Mouse (Mus musculus) right cerebral cortex, postnatal 4 days (tissue): ENCODE measurements at regions not wholly inside any gene's neighbourhood (a gene's known extent, or its start where the extent isn't known, plus 50 kb on each side); places are given as distances from the start of the nearest gene placed in this dataset.
A peak's percentile ranks its signal among the peaks of the same experiment; 100 is the strongest.

Source experiments
- DNase-seq: peaks from one replicate; pipeline ENCODE4 v3.0.0-alpha.2; 2022

DNA sequence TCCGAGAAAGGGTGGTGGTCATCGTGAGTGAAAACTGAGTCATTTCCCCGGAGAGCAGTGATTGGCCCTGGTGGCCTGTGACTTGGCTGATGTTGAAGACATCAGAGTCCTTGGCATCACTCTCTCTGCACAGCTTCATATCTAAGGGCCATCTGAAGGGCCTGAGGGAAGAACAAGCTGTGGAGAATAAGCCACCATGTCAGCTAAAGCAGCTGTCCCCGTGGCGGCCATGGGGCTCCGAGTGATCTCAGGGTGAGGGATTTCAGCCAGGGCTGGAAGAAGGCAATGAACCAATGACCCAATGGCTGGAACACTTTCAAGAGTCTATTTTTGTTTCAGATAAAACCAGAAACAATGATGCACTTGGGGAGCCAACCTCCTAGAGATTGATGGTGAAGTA, 62.2 kb downstream of the Ttc32 start:
- DNase-seq = no peak

DNA sequence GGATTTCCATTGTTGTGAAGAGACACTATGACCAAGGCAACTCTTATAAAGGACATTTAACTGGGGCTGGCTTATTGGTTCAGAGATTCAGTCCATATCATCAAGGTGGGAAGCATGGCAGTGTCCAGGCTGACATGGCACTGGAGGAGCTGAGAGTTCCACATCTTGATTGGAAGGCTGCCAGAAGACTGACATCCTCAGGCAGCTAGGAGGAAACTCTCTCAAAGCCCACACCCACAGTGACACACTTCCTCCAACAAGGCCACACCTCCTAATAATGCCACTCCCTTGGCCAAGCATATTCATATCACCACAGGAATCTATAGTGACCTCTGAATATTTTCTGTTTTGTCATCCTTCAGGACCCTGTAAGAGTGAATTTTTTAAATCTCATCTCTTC, 65.3 kb downstream of the Ttc32 start:
- no peak for DNase-seq

DNA sequence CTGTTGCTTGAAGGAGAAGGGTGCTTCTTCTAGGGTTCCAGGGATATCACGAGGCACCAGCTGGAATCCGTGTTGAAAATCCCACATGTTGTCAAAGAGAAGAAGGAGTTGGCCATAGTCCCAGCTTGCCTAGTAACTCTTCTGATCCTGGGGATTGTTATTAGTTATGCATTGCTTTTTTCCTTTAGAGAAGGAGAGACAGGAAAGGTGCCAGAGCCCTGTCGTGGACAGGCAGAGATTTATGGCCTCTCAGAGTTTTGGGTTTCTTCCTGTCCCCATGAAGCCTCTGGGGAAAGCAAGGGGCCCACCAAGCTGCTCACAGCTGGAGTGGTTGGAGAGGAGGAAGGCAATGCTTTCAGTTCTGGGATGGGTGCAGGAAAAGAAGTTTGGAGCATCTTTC, 76.6 kb downstream of the Ttc32 start:
- no peak for DNase-seq

DNA sequence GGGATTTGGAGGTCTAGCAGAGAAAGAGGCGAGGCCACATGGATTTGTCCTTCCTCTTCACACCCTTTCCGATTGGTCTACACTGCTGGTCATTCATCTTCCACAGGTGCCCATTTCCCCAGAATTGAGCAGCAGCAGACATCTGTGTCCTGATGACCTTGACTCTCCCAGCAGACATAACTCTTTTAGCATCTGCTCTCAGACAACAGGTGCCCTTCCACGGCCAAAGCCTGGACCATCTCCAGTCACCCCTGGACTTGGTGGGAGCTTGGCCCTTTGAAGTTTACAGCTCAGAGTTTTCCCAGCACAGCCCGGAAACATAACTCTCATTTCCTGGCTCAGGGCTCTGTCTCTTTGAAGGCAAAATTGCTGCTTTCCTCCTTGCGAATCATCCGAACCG, 80.0 kb downstream of the Ttc32 start:
- no peak for DNase-seq

DNA sequence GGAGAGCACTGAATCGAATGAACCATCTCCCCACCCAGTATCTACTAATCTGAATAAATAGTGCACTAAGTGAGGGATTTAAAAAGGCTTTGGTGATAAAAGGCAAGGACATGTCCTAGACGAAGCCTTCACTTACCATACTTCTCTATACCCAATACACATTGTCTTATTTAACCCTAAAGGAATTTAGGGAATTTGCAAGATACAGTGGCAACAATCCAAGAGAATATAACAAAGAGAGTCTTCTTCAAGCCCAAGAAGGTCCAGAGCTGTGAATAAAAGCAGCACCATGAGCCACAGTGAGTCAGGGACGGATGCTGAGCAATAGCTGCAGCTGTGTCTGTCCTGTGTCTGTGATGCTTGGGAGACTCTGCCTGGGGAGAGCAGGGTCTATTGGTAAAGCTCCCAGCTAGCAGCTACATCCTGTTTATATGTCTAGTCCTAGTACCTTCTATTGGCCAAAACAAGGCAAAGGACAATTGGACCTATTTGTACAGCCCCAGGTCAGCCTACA, 82.4 kb downstream of the Ttc32 start:
- DNase-seq = no peak

DNA sequence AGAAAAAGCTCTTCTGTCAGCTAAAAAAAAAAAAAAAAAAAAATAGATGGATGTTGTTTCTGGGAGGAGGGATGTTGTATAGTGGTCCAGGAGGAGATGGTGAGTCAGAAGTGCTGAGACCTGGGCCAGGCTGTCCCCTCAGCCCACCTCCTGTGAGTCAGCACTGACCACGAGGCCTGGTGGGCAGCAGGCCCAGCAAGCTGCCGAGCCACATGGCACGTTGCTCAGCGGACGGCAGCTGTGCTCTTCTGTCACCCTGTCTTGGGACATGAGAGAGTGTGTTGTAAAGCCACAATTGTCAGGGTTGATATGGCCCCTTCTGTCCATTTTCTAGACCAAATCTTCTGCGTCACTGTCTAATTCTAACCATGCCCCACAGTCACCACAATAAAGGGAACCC, 83.9 kb downstream of the Ttc32 start:
- no peak for DNase-seq

DNA sequence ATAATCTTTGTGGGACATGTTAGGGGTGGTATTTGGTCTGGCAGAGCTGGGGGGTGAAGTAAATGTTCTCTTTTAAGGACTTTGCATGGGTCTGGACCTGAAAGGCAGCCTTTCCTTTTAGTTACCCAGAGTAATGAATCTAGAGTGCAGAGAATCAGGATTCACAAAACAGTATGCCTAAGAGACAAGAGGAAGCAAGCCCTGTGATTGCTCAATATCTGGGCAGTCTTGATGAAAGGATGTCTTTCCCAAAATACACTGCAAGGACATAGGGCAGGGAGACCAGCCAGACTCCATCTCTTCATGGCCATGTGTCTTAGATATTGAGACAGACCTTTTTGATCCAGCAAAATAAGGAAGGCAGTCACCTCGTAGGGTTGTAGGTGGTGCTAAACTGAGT, 84.3 kb downstream of the Ttc32 start:
- DNase-seq = no peak

DNA sequence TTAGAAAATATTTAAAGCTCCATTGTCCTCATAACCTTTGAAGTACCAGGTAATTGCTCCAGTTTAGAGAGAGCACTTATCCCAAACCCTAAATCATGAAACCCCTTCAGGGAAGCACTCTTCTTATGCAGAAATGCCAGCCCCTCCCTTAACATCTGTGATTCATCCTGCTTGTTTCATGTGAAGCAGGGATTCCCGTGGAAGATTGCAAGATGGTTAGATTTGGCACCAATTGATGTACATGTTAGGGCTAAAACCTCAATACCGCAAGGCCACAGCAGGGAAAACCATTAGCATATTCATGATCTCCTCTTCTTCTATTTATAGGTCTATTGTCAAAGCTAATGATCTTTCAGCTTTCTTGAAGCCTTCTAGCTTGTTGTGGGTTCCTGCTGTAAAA, 88.8 kb downstream of the Ttc32 start:
- DNase-seq = no peak

DNA sequence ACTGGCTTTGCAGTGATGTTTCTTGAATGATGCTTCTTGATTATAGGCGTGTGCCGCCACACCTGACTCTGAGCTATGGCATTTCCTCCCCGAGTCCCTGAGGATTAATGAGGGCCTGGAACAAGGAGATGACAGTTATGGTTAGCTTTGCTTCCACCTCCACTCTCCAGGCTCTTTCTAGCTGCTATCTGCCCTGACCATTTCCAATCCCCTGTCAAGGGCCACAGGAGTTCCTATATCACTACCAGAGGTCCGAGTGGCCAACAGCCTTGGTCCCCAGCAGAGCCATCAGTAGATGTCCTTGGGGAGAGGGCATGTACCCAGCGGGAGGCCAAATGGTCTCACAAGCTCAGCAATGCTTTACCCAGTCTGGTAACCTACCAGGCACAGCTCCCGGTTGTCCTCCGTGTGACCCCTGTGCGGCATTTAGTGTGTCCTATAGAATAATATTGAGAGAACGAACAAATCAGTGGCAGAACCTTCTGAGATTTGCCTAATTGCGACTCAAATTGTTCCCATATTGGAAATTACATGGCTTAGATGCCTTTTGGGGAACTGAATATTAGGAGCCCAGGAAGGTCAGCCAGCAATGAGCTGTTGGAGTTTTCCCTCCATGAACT, 98.2 kb downstream of the Ttc32 start:
- no peak for DNase-seq

DNA sequence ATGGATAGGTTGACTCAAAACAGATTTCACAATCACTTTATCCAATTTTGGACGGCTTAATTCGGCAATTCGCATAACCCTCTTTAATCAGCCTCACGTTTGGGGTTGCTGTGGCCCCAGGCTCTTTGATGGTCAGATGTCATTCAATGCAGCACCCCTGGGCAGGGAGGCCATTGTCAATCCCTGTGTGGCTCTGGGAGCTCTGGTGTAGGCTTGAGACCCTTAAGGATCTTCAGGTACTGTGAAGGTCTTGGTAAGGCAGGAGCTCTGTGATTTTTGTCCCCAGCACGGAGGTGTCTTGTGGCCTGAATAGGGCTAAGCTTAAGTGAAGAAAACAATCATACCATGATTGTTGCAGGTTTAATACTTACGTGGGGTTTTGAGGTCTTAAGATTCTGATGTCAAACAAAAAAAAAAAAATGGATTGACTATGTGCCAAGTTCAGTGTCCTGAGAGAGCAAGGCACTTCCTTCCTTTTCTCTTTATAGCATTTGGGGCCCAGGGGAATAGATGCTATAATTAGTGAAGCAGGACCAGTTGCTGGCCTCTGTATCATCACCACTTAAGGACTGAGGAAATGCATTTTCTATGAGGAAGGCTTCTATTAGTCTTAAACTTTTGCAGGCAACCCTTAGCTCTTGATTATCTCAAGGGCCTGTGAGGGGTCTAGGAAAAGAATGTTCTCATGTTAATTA, 98.9 kb downstream of the Ttc32 start:
- no peak for DNase-seq

DNA sequence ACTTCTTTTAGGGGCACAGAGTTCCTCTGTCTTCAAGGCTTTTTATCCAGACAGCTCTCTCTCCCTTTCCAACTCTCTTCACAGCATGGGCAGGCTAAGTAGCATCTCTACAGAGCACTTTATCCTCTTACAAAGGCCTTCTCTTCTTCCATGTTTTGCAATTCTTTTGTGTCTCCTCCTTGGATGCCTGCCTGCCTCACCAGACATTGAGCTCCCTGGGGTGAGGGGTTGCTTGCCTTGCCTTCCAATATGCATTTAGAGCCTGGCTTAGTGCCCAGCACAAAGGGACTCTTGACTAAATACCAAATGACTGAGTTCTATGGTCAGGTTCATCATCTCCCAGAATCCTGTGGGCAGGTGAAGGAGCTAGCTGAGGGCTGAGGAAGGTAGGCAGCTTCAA, 102.8 kb downstream of the Ttc32 start:
- DNase-seq = no peak

DNA sequence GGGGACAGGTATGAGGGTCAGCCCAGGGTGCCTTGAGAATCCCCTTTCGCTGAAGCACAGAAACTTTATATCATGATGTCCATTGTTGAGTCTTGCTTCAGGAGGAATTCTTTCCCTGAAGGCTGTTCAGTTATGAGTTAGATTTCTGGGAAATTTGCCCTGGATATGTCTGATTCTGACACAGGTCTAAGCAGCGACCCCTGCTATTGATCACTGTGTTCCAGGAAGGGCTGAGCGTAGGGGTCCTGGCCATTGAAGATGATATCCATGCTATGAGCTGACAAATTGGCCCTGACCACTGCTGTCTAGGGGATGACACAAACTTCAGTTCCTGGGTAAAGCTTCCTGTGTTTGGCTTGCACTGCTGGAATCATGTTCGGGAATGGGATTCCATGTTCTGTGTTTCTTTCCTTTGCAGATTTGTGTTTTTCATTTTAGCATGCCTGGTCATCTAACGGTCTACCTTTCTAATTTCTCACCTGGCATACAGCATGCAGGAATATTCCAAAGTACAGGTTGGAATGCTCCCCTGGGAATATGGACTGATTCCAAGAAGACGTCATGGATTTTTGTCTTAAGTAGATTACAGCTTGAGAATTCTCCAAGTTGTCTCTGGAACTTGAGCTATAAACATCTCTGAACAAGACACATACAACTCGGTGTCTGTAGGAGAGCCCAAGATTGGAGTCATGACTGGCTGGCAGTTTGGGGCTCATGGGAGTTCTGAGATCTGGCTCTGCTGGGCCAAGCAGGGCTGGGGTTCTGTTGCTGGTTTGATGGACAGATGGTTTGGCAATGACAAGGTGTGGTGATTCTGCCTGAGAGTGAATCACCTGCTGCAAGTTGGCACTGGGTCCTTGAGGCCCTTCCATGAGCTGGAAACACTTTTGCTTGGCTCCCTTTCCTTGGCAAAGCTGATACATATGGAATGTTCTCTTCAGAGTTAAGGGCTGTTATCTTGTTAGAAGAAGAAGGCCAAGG, 104.4 kb downstream of the Ttc32 start:
- no peak for DNase-seq

DNA sequence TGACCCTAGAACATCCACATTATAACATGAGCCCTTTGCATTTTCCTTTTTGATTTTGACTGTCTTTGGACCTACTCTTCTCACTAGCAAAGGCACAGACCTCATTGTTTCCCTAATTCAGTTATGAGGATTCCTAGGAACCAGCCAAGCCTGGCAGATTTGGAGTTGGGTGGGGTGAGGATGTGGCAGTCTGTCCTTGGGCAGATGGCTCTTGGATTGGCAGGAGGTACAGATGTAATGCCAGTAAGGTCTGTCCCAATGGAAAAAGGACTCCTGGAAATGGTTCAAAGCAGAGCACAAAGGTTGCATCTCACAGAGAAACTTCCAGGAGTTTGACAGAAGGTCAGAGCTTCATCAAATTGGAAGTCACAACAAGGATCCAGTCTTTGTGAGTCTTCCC, 121.2 kb downstream of the Ttc32 start:
- DNase-seq = no peak

DNA sequence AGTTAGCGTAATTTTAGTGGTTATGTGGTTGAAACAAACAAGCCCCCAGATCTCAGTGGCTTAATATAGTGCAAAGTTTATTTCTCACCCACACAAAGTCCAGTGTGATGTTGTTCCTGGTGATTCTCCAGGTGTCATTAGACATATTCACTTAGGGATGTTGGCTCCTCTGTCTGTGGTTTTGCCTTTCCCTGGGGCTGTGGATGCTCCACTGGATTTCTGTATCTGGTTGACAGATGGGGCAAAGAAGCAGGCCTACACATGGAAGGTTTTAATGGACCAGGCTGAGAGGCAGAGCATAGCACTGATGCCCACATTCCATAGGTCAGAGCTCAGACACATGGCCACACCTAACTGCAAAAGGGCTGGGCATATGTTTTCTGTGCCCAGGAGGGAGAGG, 121.6 kb downstream of the Ttc32 start:
- no peak for DNase-seq

DNA sequence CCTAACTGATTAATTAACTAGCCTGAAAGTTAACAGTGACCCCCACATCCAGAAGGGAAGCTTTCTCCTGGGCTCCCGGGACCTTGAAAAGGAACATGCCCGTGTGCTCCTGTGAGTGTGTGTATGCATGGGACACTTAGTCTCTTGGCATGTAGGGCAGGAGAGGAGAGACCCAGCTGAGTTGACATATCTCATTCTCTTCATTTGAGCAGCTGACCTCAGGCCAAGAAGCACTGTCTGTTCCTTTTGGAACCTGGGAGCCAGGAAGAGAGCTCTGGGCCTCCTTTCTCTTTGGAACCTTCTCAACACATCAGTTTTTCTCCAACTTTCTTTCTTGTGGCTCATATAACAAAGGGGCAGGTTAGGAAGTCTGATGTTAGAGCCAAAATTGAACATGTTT, 124.7 kb downstream of the Ttc32 start:
- DNase-seq = no peak

DNA sequence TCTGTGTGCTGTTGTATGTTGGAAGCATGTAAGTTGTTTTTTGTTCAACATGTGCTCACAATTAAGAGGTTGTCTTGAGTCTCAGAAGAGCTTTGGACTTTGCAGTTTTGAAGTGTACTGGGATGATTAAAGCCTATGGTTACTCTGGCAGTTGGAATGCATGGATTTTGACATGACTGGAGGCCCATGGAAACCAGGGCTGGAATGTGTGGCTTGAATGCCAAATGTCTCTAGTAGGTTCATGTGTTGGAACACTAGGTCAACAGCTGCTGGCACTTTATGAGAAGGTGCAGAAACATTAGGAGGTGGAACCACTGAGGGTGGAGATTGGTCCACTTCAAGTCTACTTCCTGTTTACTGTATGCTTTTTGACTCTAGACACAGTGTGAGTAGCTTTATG, 127.0 kb downstream of the Ttc32 start:
- DNase-seq = no peak

DNA sequence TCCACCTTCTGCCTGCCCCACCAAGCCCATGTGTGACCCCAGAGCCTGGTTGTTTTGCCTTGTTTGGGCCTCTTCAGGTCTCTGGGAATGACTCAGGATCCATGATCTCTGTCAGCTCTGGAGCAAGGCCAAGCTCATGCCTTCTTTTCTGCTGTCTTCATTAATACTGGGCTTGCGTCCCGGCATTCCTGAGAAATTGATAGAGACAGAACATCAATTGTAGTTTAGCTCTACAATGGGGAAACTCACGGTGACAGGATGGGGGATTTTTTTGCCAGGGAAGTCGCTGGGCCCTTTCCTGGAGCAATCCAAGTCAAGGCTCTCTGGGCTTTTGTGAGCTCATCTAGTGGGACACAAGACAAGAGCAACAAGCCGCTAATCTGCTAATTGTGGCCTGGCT, 129.0 kb downstream of the Ttc32 start:
- no peak for DNase-seq

DNA sequence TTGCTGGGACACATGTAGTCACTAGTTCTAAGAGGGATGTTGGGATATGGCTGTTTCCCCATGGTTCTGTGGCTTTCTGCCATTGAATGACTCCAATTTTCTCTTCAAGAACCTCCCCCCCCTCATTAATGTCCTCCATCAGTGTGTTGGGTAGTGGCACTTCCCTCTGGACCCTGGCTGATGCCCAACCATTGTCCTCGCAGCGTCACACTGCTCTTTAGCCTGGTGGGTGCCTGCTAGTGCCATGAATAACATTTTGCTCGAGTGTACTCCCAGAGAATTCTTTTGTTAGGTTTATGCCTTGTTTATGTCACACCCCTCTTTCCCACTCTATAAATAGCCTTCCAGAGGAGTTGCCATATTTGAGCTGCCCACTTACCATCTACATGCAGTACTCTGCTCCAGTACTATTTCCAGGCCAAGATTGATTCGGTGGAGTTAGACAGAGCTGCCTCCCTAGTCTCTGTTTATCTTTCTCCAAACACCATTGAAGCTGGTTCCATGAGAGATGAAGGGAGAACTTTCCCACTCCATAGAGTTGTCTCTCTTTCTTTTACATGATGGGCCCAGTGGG, 135.7 kb downstream of the Ttc32 start:
- no peak for DNase-seq

DNA sequence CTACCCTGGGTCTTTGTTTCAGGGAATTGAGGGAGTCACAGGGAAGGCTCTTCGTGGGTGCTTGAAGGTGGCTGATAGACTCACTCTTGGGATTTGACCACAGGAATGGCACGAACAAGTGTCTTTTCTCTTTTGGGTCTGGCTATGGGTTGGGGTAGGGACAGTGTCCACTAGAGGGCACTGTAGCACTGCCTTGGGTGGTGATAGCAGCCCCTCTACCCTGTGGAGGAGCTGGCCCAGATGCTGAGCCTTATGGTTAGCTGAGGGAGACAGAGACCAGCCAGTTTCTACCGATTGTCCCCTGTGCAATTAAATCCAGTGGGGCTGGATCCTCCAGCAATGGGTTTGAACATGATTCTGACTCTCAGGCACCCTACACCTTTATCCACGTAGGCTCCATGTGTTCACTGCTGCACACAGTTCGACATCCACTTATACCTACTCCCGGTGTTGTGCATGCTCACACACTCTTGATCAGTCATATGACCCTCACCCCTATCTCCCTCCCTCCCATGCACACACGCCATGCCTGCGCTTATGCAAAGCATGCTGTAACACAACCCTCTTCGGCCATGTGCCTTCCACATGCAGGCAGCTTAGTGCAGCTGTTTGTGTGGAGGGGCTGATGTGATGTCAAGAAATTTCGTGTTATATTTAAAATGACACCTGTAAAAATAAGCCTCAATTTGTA, 136.6 kb downstream of the Ttc32 start:
- peak; percentile 18 for DNase-seq

DNA sequence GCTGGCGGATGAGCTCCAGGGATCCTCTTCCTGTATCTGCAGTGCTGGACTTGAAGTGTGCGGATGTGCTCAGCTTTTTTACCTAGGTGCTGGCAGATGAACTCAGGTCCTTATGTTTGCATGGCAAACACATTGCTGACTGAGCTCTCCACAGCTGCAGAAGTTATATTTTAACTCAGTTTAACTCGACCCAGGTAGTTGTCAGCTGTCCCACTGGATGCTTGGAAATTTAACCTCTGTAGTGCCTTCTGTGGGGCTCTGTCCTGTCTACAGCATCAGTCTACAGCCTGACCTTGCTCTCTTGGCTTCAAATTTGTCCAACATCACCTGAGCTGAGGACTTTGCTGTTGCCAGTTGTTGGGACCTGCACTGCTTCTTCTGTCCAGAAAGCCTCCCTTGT, 139.2 kb downstream of the Ttc32 start:
- no peak for DNase-seq

DNA sequence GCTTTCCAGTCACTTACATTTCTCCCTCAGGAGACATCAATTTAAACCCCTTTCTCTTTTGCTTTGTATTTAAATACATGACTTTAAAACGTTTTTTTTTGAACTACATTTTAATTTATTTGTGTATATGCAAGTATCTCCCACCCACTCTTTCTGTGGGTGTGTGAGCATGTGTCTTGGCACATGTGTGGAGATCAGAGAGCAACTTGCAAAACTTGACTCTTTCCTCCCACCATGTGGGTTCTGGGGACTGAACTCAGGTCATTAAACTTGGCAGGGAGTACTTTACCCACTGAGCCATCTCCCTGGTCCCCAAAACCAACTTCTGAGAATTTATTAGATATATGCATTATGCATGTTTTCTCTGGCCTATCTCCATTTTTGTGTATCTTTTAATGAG, 143.9 kb downstream of the Ttc32 start:
- no peak for DNase-seq

DNA sequence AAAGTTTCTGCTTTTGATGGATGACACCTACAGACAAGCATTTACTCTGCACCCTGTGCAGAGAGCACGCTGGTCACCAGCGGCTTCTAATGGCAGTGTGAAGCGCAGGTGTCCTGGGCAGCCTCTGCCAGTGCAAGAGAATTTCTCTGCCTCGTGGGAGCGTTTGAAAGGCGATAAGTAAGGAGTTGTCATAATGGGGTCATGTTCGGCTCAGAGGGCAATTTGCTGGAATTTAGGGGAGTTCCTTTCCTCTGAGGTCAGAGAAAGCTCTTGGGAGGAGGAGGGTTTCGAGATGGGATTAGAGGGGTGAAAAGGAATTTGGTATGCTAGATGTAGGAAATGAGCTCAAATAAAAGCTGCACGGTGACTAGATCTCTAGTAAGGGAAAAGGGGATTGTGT, 144.5 kb downstream of the Ttc32 start:
- no peak for DNase-seq

DNA sequence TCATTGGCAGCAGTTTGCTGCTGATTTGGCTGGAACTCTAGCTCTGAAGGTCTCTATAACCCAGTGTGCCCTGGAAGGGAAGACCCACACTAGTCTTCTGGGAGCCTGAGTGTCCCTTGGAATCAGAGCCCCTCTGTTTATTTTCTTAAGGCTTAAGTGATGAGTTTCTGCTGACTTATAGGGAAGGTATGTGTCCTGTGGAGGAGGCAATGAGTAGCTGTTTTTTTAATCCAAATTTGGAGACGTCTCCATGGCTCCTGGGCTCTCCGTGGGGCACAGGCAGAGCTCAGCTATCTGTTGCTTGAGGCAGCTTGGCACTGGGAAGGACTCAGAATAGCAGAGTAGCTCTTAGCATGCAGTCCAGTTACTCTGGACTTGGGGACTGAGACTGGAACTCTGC, 146.4 kb downstream of the Ttc32 start:
- no peak for DNase-seq
